Mouse (Mus musculus) cerebellum, postnatal 4 days (tissue): ENCODE data around the gene Maea.
"Not testable (repeated sequence)": the region's sequence is repeated elsewhere in the genome, so short reads cannot be mapped to it uniquely, and the experiment has no call there.

ENCODE experiments used
- DNase-seq, 2 experiments: peaks; one replicate each; pipeline ENCODE4 v3.0.0; 2022; ENCODE audit warnings: low spot score in 2 of 2, mixed read lengths in 1 of 2

Maea gene

DNA sequence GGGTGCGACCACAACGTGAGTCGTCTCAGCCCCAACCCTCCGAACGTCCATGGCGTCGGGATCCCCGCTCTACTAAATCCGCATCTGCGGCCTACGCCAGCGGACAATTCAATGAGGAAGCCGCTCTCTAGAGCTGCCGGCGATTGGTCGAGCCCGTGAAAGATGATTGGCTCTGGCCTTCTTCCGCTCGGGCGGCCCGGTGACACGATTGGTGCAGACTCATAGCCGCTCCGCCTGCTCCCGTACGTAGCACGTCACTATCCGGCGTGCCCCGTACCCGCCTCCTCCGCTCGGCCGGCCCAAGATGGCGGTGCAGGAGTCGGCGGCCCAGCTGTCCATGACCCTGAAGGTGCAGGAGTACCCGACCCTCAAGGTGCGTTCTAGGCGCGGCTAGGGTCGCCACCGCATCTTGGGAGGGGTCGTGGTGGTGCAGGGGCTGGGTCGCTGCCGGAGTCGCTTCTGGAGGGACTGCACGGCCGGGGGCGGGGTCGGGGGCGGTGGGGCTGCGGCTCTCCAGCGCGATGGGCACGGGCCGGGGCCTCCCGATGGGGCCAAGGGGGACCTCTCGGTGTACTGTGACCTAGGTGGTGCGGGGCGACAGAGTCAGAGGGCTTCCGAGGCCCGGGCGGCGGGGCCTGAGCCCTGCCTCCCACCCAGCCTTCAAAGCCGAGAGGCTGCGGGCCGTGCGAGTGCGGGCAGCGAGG is at the start of gene Maea:
Gene Maea (plus strand): TSS at position 237 of the 704 bp plus-strand sequence.
- DNase-seq: peak; percentile 90 to 96

- no peak for DNase-seq
Observed at GRCm38 (mm10) chr5:33293796-33294430, 41.4 kb upstream of the Maea start.

- DNase-seq: no peak
Observed at GRCm38 (mm10) chr5:33297164-33297563, 38.1 kb upstream of the Maea start.

DNA sequence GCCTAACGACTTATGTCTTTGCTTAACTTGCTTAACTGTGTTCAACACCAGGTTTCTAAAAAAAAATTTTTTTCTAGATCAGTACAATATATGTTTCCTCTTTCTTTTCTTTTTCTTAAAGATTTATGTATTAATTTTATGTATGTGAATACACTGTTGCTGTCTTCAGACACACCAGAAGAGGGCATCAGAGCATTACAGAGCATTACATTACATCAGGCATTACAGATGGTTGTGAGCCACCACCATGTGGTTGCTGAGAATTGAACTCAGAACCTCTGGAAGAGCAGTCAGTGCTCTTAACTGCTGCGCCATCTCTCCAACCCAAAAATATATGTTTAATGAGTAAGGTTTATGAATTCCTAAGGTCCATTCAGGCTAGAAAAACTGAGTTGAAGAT is 33.5 kb upstream of the Maea start:
- no peak for DNase-seq

- no peak for DNase-seq
Observed at GRCm38 (mm10) chr5:33310704-33311462, 24.4 kb upstream of the Maea start.

- DNase-seq: no peak
Observed at GRCm38 (mm10) chr5:33312192-33312591, 23.1 kb upstream of the Maea start.

DNA sequence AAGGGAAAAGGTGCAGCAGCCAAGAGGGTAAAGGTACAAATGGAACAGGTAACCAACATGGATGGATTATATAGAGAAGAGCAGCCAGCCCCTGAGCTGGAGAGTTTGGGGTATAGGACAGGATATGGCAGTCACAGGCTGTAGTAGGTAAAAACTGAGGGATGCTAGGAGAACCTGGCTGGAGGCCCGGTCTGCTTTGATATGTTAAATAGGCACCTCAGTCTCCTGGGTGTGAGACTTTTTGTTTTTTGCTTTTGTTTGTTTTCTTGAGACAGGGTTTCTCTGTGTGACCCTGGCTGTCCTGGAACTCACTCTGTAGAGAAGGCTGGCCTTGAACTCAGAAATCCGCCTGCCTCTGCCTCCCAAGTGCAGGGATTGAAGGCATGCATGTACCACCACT is 10.8 kb upstream of the Maea start:
- no peak for DNase-seq

- no peak for DNase-seq
Observed at GRCm38 (mm10) chr5:33334381-33335272, 682 bp upstream of the Maea start.

GRCm38 (mm10) chr5:33335977-33336360 is 660 bp downstream of the Maea start:
- no peak for DNase-seq

- DNase-seq: no peak
Observed at GRCm38 (mm10) chr5:33337206-33337605, 1.9 kb downstream of the Maea start.

- no peak for DNase-seq
Observed at GRCm38 (mm10) chr5:33341165-33341564, 5.9 kb downstream of the Maea start.

GRCm38 (mm10) chr5:33342248-33342647 is 6.9 kb downstream of the Maea start:
- not testable (repeated sequence) for DNase-seq

- DNase-seq: no peak
Observed at GRCm38 (mm10) chr5:33342821-33343220, 7.5 kb downstream of the Maea start.

GRCm38 (mm10) chr5:33343571-33343970 is 8.3 kb downstream of the Maea start:
- DNase-seq: no peak

DNA sequence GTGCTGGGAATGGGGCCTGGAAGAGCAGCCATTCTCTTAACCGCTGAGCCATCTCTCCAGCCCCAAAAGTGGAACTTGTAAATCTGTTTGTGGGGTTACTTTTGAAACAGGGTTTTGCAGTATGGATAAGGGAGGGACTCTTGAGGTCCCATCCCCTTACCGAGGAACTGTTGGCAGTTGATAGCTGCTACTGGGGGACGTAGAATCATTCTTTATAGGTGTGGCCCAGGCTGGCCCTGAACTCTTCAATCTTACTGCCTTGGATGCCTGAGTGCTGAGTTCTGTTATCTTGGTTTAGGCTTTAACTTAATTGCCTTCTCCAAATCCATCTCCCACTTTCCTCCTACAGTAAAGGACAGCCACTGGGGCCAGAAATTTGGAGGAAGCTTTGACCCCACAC is 8.8 kb downstream of the Maea start:
- no peak for DNase-seq

DNA sequence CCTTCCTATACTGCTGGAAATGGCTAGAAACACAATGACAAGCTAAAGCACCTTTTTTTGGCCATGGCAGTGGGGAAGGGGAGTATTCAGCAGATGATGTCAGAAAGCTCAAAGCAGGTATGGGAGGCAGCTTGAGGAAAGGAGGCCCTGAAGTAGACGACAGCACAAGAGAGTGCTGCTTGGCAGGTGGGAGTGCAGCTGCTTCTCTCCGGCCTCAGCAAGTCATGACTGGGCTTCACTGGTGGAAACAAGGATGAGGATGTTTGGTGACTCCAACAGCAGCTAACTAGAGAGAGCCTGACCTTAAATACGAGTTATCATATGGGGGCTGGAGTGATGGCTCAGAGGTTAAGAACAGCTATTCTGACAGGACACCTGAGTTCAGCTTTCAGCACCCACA is 12.3 kb downstream of the Maea start:
- DNase-seq: no peak

DNA sequence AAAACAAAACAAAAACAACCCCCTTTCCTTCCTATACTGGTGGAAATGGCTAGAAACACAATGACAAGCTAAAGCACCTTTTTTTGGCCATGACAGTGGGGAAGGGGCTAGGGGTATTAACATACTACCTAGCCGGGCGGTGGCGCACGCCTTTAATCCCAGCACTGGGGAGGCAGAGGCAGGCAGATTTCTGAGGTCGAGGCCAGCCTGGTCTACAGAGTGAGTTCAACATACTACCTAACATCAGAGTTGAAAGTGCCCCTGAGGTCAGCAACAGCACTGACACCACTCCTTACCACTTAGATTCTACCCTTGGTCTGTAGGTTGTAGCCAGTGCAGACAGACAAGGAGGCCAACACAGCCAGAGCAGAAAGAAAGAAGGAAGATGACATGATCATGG is 13.9 kb downstream of the Maea start:
- DNase-seq: no peak

GRCm38 (mm10) chr5:33349706-33350105 is 14.4 kb downstream of the Maea start:
- DNase-seq: no peak

DNA sequence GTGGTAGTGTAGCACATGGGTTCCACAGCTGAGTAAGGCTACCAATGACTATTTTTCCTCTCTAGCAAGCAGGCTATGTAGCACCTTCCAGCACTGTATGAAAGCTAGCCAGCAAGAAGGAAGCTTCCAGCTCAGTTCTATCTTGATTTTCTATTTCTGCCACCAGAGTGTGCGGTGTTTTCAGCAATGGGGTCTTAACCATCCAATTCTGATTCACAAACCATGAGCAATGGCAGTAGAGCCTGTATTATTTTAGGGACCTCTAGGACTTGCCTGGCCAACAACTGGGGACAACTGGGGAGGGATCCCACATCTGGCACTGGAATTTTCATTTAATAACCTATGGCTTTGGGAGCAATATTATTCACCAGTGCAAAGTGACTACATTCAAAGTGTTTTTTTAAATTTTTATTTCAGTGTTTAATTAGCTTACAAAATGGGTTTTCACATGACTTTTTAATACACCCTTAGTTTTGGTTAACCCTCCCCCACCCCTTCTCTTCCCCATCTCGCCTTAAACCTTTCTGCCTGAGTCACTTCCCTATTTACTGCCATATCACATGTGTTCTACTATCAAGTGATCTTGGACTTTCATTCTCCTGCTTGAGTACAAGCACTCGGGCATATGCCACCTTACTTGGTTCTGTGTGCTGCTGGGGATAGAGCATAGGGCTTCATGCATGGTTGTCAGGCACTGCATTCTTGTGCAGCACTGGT is 16.4 kb downstream of the Maea start:
- DNase-seq: no peak

GRCm38 (mm10) chr5:33352273-33352645 is 16.9 kb downstream of the Maea start:
- no peak for DNase-seq

- no peak for DNase-seq
Observed at GRCm38 (mm10) chr5:33353011-33353410, 17.7 kb downstream of the Maea start.
